In the genomic region with DNA sequence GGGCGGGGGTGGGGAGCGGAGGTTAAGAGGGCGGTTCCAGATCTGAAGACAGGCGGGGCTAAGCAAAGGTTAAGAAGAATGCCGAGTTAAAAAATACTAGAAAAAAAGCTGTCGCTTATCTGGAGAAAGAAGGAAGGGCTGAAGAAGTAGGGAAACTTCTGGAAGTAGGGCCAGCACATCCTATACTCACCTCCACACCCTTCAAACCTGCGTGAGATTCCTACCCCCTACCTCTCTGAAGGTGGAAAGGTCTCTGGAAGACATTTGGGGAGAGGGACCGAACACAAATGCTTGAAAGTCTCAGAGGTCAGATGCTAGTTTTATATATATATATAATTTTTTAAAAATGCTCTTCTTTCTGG, we compare ENCODE assay signal across 9 mouse cellular contexts. TPM values are rescaled to one million over a fixed set of nuclear protein-coding genes. Genes with fewer than 3 reads are reported as not detected.
DNase-seq lines count a peak whose midpoint lies in the region; ATAC-seq and TF ChIP-seq lines count a peak whose summit lies in the region.
"Had no signal": no experiment of that assay in that cellular context is flagged by ENCODE, and none has a peak within 500 bp of the region (broad histone marks: within the 10 kb centered on the region; RNA-seq: fewer than 3 reads in every experiment).

No protein-coding gene starts in this region.

- 10% methylated on average over 8 of the region's 8 CpGs for WGBS in lung, embryonic 14.5 days
- WGBS in intestine, postnatal 0 days, result 12% methylated on average over 8 of the region's 8 CpGs
- WGBS in neural tube, embryonic 13.5 days, result 10% methylated on average over 8 of the region's 8 CpGs

- no peaks in the 10 kb centered on the region for H3K9me3 ChIP-seq in lung, embryonic 14.5 days (ENCODE audit: low read depth, low read length)
- no peaks in the 10 kb centered on the region for H3K9me3 ChIP-seq in intestine, postnatal 0 days (ENCODE audit: control insufficient read depth)
- no peaks in the 10 kb centered on the region for H3K9me3 ChIP-seq in neural tube, embryonic 13.5 days

- peaks cover 4% of the 10 kb centered on the region; the same call in 1 of the 2 replicates for H3K4me1 ChIP-seq in lung, embryonic 14.5 days (ENCODE audit: insufficient read depth)
- H3K4me1 ChIP-seq in embryonic fibroblast, embryonic 13.5 days (ENCODE audit: control insufficient read depth, insufficient read depth, low read length), result no peaks in the 10 kb centered on the region
- H3K4me1 ChIP-seq in intestine, postnatal 0 days (replicated peaks; ENCODE audit: control insufficient read depth, insufficient read depth, low read length), result no peaks in the 10 kb centered on the region; the same call in none of the 2 replicates
- peaks cover 10% of the 10 kb centered on the region for H3K4me1 ChIP-seq in neural tube, embryonic 13.5 days (replicated peaks)

- no peak for TF ChIP-seq POLR2A in embryonic fibroblast, embryonic 13.5 days (IDR thresholded peaks at IDR 0.05; ENCODE audit: low read depth, low read length)

- no peak overlapping the region for H3K27ac ChIP-seq in lung, embryonic 14.5 days (ENCODE audit: low read depth)
- no peak overlapping the region for H3K27ac ChIP-seq in embryonic fibroblast, embryonic 13.5 days (ENCODE audit: insufficient read depth, low read length)
- no peak overlapping the region for H3K27ac ChIP-seq in intestine, postnatal 0 days (ENCODE audit: low read depth, low read length)
- no peak overlapping the region for H3K27ac ChIP-seq in neural tube, embryonic 13.5 days (replicated peaks)

- no peak for ATAC-seq in lung, embryonic 14.5 days (ENCODE audit: insufficient read depth)
- no peak for ATAC-seq in intestine, postnatal 0 days
- ATAC-seq in neural tube, embryonic 13.5 days (ENCODE audit: low read depth), result no peak
- no peak for ATAC-seq in frontal cortex, adult (ENCODE audit: low TSS enrichment)

- no peak for TF ChIP-seq CTCF in lung, embryonic 14.5 days (IDR thresholded peaks at IDR 0.05; ENCODE audit: low read depth)
- TF ChIP-seq CTCF in embryonic fibroblast, embryonic 13.5 days (IDR thresholded peaks at IDR 0.05; ENCODE audit: borderline replicate concordance, insufficient read depth, low read length), result no peak
- no peak for TF ChIP-seq CTCF in intestine, postnatal 0 days (IDR thresholded peaks at IDR 0.05; ENCODE audit: low read depth)

- H3K27me3 ChIP-seq in lung, embryonic 14.5 days (ENCODE audit: insufficient read depth, low read length), result no peaks in the 10 kb centered on the region
- peaks cover 7% of the 10 kb centered on the region; the same call in 1 of the 2 replicates for H3K27me3 ChIP-seq in intestine, postnatal 0 days (replicated peaks; ENCODE audit: control insufficient read depth, insufficient read depth, low read length)
- H3K27me3 ChIP-seq in neural tube, embryonic 13.5 days, result peaks cover 11% of the 10 kb centered on the region; the same call in 1 of the 2 replicates

- H3K4me3 ChIP-seq in lung, embryonic 14.5 days (ENCODE audit: low read depth, low read length), result peak overlapping the region; percentile 56
- H3K4me3 ChIP-seq in embryonic fibroblast, embryonic 13.5 days (ENCODE audit: insufficient read depth, low read length), result peak overlapping the region; percentile 32
- H3K4me3 ChIP-seq in intestine, postnatal 0 days (ENCODE audit: low read depth, low read length), result peak overlapping the region; percentile 47
- peak overlapping the region; percentile 43 for H3K4me3 ChIP-seq in neural tube, embryonic 13.5 days

- peak overlapping the region; percentile 83 for H3K4me2 ChIP-seq in lung, embryonic 14.5 days
- H3K4me2 ChIP-seq in intestine, postnatal 0 days (replicated peaks; ENCODE audit: low read depth), result peak overlapping the region; percentile 86
- H3K4me2 ChIP-seq in neural tube, embryonic 13.5 days, result peak overlapping the region; percentile 66

- no peak for DNase-seq in lung, embryonic 14.5 days
- no peak for DNase-seq in lung, postnatal 10 days
- no peak for DNase-seq in spleen, adult 12 weeks (ENCODE audit: low spot score)
- DNase-seq in adrenal gland, postnatal 4 days (ENCODE audit: low spot score in 2 of 2), result no peak

- H3K9ac ChIP-seq in lung, embryonic 14.5 days, result peak overlapping the region; percentile 65; the same call in 1 of the 2 replicates
- no peak overlapping the region for H3K9ac ChIP-seq in intestine, postnatal 0 days (ENCODE audit: low read depth, low read length)
- peak overlapping the region; percentile 64 for H3K9ac ChIP-seq in neural tube, embryonic 13.5 days

- no peaks in the 10 kb centered on the region for H3K36me3 ChIP-seq in lung, embryonic 14.5 days (ENCODE audit: insufficient read depth)
- H3K36me3 ChIP-seq in intestine, postnatal 0 days (ENCODE audit: control insufficient read depth, insufficient read depth), result no peaks in the 10 kb centered on the region
- H3K36me3 ChIP-seq in neural tube, embryonic 13.5 days, result no peaks in the 10 kb centered on the region

RNA-seq across cellular contexts. Expression of gene Pctp, which starts 0.3 kb away (rescaled TPM):
- polyA plus RNA-seq in lung, embryonic 14.5 days (2014; fragmentation: Nextera tagmentation; extraction: Ambion mirVana), result 6.4 and 8.3 TPM in 2 replicates
- 3.8 and 4.1 TPM in 2 replicates for polyA plus RNA-seq in embryonic fibroblast, embryonic 13.5 days (2011; ENCODE audit: insufficient read length, low read depth, missing spikeins)
- 10.5 TPM in 2 replicates for polyA plus RNA-seq in intestine, postnatal 0 days (2015; fragmentation: Nextera tagmentation; extraction: Ambion mirVana)
- 2.7 and 3.5 TPM in 2 replicates for polyA plus RNA-seq in neural tube, embryonic 13.5 days (2015; fragmentation: Nextera tagmentation; extraction: Ambion mirVana)
- total RNA-seq in adrenal gland, postnatal 4 days (2021), result 10 to 100 TPM in 1 of 2 experiments, 1 to 10 TPM in 1; 8.8 to 14.3 TPM

RNA-seq across cellular contexts. Expression of gene Tmem100, which starts 27.2 kb away (rescaled TPM):
- 20.9 and 23.0 TPM in 2 replicates for polyA plus RNA-seq in lung, embryonic 14.5 days (2014; fragmentation: Nextera tagmentation; extraction: Ambion mirVana)
- polyA plus RNA-seq in embryonic fibroblast, embryonic 13.5 days (2011; ENCODE audit: insufficient read length, low read depth, missing spikeins), result 1.7 and 6.4 TPM in 2 replicates
- polyA plus RNA-seq in intestine, postnatal 0 days (2015; fragmentation: Nextera tagmentation; extraction: Ambion mirVana), result 11.0 and 11.4 TPM in 2 replicates
- polyA plus RNA-seq in neural tube, embryonic 13.5 days (2015; fragmentation: Nextera tagmentation; extraction: Ambion mirVana), result 14.2 and 18.2 TPM in 2 replicates
- total RNA-seq in adrenal gland, postnatal 4 days (2021), result 1 to 10 TPM; 6.3 to 8.1 TPM
- total RNA-seq: hematopoietic stem cell, adult 5-6 weeks had no signal
